Mouse (Mus musculus): ENCODE data around the gene Lrrfip2. TPM values are rescaled to one million over a fixed set of nuclear protein-coding genes. Genes with fewer than 3 reads are reported as not detected.

Lrrfip2 gene
- total RNA-seq, 2 experiments from 2014 or later: 35.5 to 38.7 TPM

GRCm38 (mm10) chr9:111213501-111213900 lies 96.1 kb downstream of the Lrrfip2 start:
- DNase-seq (ENCODE audit: low spot score in 2 of 2): no peak

GRCm38 (mm10) chr9:111216424-111216823 lies 99.0 kb downstream of the Lrrfip2 start:
- no peak for DNase-seq (ENCODE audit: low spot score in 2 of 2)

DNA sequence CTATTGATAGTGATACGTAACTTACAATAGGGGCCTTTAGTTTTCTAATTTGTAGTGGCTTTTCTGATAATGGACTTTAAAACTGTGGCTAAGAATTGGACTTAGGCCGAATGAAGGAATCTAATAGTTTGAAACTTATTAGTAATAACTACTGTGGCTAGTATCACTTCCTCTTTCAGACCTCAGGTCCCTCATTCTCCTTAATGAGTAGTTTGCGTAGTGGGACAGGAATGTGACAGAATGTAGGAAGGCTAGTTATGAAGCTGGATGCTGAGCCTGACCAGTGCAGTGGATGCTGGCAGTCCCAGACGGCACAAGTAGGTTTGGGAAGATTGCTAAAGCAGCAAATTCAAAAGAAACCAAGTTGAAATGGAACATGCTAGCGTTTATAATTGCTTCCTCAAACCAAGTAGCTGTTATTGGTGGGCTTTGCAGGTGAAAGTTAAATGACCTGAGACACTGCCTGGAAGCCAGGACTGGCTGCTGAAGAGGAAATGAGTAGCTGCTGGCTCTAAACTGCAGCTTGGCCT lies 103.2 kb downstream of the Lrrfip2 start:
- DNase-seq (ENCODE audit: low spot score in 2 of 2): no peak

DNA sequence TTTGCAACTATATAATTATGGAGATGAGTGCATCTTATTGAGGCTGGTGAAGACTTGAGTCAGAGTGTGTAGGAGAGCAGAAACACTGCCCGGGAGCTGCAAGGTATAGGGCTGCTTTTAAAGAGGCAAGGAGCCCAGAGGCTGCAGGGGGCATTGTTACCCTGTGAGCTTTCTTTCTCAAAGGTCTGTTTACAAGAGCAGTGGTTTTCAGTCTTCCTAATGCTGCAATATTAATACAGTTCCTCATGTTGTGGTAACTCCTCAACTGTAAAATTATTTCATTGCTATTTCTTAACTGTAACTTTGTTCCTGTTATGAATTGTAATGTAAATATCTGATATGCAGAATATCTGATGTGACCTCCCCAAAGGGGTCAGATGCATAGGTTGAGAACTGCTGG lies 104.2 kb downstream of the Lrrfip2 start:
- no peak for DNase-seq (ENCODE audit: low spot score in 2 of 2)

DNA sequence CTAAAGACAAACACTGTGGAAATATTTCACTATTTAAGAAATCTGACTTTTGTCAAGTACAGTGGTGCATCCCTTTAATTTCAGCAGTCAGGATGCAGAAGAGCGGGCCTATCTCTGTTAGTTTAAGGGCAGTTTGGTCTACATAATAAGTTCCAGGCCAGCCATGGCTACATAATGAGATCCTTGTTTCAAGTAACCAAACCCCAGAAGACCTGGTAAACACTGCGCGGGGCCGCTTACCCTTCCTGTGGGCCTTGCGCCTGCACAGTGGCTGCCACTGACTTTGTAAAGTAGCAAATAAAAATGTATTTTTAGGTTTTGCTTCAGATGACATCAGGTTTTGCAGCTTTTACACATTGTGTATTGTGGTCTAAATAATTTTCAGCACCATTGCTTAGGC lies 106.0 kb downstream of the Lrrfip2 start:
- DNase-seq (ENCODE audit: low spot score in 2 of 2): no peak

DNA sequence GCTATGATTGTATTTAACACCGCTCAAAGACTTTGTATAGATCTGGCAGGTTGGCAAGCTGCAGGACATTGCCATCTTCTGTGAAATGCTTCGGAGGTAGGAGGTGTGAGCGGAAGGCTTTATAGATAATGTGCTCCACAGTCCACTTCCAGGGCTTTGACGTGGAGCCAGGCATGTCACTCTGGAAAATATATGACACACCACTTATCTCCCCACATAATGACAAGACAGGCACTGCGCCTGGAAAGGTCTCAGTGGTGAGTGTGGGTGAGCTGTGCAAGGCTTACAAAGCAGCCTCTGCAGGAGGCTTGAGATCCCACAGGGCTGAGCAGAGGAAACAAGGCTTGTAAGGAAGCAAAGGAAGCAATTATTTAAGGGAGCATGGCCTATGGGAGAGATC lies 111.1 kb downstream of the Lrrfip2 start:
- DNase-seq (ENCODE audit: low spot score in 2 of 2): no peak

DNA sequence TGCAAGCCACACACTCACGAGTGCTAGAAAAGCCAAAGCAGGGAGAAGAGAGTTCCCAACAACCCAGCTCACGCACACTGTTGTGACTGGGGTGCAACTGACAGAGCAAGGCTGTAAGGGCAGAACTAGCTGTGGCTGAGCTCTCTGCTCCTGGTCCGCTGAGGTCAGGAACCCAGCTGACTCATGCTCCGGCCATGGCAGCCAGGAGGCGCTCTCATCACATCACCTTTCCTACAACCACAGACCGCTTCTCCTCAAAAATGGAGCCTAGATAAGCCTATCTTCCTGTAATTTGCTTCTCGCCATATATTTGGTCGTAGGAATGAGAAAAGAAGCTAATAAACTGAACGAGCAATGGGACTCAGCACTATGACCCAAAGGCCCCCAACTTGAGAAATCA lies 117.3 kb downstream of the Lrrfip2 start:
- no peak for DNase-seq (ENCODE audit: low spot score in 2 of 2)

GRCm38 (mm10) chr9:111237726-111238125 lies 120.3 kb downstream of the Lrrfip2 start:
- DNase-seq (ENCODE audit: low spot score in 2 of 2): no peak

DNA sequence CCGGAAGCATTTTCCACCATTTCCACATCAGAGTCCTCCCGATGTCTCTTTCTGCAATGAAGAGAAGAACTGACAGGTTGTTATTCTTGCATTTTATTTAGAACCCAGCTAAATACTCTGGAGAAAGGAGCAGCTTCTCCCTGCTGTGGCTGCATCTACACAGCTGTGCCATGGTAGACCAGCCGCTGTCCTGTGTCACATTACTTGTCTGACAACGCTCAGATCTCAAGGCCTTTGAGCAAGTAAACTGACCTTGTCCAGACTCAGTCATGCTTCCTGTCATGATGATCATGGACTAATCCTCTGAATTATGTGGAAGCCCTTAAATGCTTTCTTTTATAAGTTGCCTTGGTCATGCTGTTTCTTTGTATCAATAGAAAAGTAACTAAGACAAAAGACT lies 122.4 kb downstream of the Lrrfip2 start:
- DNase-seq (ENCODE audit: low spot score in 2 of 2): no peak

DNA sequence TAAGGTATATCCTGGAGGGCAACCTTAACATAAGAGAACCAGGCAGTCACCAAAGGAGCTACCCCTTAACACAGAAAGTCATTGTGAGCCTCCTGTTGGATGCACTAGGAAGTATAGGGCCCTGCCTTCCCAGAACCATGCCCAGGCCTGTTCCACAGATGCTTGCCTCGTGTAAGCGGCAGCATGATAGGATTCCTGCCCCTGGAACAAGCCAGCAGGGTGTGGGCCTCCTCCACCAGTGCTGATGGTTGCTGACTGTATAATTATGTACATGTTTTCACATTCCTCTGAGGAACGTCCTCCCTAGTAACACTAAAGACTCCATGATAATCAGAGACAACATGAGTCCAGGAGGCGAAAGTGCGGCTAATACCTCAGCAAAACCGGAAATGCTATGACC lies 126.0 kb downstream of the Lrrfip2 start:
- DNase-seq (ENCODE audit: low spot score in 2 of 2): no peak

GRCm38 (mm10) chr9:111245546-111245945 lies 128.2 kb downstream of the Lrrfip2 start:
- DNase-seq (ENCODE audit: low spot score in 2 of 2): no peak

DNA sequence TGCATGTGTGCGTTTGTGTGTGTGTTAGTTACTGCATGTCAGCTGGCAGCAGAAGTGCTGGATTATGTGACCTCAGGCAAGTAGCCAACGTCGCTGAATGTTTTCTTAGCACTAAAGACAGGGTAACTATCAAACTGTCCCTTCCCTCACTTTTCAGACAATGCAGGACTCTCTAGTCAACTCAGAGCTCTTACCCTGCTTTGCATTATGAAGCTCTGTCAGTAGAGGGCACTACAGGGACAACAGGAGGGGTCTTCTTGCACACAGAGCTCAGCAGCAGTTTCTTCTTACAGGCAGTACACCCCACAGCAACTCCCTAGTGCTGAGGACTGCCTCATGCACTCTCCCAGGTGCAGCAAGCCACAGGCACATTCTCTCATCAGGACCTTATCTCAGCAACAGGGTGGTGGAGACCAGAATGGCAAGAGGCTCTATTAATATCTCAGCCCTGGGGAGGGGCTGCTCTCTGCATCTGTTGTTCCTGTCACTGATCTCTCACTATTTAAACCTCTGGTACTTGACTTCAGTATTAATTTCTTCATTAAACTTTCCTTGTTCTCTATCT lies 130.4 kb downstream of the Lrrfip2 start:
- peak in 1 of 2 experiments; percentile 38 for DNase-seq (ENCODE audit: low spot score in 2 of 2)

DNA sequence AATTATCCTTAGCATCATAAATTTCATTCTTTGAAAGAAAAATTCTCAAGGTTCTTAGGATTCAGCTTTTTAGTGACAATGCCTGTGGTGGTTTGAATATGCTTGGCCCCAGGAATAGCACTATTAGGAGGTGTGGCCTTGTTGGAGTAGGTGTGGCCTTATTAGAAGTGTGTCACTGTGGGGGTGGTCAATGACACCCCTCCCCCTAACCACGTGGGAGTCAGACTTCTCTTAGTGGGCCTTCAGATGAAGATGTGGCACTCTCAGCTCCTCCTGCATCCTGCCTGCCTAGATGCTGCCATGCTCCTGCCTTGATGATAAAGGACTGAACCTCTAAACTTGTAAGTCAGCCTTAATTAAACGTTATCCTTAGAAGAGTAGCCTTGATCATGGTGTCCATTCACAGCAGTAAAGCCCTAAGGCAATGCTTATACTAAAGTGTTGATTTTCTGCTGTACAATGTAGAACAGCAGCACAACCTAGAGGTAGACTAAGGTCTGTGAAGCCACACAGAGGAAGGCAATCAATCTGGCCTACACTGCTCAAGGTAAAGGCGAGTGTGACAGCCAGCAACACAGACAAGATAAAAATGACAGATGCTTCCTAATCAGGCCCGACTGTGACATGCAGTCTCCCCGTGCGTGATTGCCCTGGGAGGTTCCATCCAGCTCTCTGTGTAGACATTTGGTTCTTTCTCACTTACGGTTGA lies 134.9 kb downstream of the Lrrfip2 start:
- no peak for DNase-seq (ENCODE audit: low spot score in 2 of 2)

GRCm38 (mm10) chr9:111260360-111260985 lies 143.1 kb downstream of the Lrrfip2 start:
- peak; percentile 19 to 63 for DNase-seq (ENCODE audit: low spot score in 2 of 2)

DNA sequence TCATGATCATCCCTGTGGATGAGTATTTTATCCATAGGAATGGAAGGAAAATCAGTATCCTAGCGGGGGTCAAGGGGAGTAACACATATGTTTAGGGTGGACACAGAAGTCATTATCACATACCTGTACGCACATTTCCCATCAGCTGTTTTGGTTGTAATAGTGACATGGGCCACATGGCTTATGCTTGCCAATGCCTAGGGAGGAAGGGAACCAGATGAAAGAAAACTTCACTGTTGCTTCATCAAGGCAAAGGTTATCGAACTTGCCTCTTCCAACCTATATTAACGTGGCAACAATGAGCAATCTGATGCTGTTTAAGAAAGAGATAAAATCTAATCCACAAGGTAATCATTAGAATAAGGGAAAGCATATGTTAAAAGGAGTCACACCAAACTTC lies 144.0 kb downstream of the Lrrfip2 start:
- DNase-seq (ENCODE audit: low spot score in 2 of 2): no peak

- no peak for DNase-seq (ENCODE audit: low spot score in 2 of 2)
Measured at GRCm38 (mm10) chr9:111267998-111268397, 150.6 kb downstream of the Lrrfip2 start.

DNA sequence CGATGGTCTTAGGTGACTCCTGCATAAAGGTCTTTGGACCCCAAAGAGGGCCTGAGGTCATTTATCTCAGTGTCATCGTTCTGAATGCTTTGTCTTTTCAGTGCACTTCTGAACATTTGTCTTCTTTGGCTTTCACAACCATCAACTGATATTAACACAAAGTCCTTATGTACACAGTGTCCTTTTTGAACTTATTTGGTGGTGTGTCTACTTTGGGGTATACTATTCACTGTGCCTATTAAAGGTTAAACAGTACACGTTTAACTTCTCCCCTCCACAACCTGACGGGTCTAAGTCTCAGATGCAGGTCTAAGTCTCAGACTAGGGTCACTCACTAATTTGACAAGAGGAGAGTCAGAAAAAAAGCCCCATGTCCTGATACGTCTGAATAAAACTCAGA lies 153.2 kb downstream of the Lrrfip2 start:
- DNase-seq (ENCODE audit: low spot score in 2 of 2): no peak

- DNase-seq (ENCODE audit: low spot score in 2 of 2): no peak
Measured at GRCm38 (mm10) chr9:111271056-111271433, 153.7 kb downstream of the Lrrfip2 start.

DNA sequence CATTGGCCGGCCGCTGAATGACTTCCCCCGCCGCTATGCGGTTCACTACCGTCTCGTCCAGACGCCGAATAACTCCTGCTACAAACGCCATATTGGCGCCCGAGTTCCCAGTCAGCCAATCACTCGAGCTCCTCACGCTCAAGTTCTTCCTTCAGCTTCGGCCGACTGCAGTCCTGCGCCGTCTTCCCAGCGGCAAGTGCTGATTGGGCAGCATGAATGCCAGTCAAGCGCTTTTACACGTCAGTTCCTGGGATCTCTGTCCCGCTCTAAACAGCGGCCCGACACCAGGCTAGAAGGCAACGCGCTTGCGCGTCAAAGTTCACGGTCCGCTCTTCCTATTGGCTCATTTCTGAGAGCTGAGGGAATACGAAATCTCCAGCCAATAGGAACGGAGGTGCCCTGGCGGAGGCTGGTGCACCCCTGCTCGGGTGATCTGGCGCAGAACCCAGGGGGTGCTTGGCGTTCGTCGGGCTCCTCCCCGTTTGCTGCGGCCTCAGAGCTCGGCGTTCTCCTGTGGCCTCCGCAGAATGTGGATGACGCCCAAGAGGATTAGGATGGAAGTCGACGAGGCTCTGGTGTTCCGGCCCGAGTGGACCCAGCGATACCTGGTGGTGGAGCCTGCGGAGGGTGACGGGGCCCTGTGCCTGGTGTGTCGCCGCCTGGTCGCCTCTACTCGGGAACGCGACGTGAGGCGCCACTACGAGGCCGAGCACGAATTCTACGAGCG lies 154.2 kb downstream of the Lrrfip2 start, which contains the start of the genes Mlh1 and Epm2aip1:
Gene Mlh1, minus strand, starts transcription at position 358 of the 727 bp plus-strand sequence.
Gene Epm2aip1, plus strand, starts transcription at position 496 of the 727 bp plus-strand sequence.
- peak; percentile 99 for DNase-seq (ENCODE audit: low spot score in 2 of 2)

DNA sequence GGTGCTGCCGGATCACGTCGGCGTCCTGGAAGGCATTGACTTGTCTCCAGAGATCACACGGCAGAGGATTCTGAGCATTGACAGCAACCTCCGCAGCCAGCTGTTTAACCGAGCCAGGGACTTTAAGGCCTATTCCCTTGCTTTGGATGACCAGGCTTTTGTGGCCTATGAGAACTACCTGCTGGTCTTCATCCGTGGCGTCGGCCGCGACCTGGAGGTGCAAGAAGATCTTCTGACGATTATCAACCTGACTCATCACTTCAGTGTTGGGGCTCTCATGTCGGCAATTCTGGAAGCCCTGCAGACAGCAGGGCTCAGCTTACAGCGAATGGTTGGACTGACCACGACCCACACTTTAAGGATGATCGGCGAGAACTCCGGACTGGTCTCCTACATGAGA lies 155.0 kb downstream of the Lrrfip2 start:
- no peak for DNase-seq (ENCODE audit: low spot score in 2 of 2)

- no peak for DNase-seq (ENCODE audit: low spot score in 2 of 2)
Measured at GRCm38 (mm10) chr9:111272996-111273785, 155.8 kb downstream of the Lrrfip2 start.

Data from layer of hippocampus, adult 18-20 months (tissue).